Mouse (Mus musculus): ENCODE data around the gene Prpf8. TPM values are rescaled to one million over a fixed set of nuclear protein-coding genes. Genes with fewer than 3 reads are reported as not detected.

Prpf8 gene
- polyA plus RNA-seq, 1 experiment = 148 TPM

GRCm38 (mm10) chr11:75532340-75533277 lies 46.0 kb downstream of the Prpf8 start:
- WGBS = 2% methylated on average over 38 of the region's 38 CpGs
- TF ChIP-seq POLR2A (IDR thresholded peaks at IDR 0.05; ENCODE audit: insufficient read depth, low read depth, low read length) (no peak), CTCF (IDR thresholded peaks at IDR 0.05; ENCODE audit: insufficient read depth, low read depth, low read length) (no peak)
- peak overlapping the region; percentile 75 for H3K4me3 ChIP-seq (ENCODE audit: insufficient read depth, low read depth, low read length)
- peak overlapping the region; percentile 80 for H3K27ac ChIP-seq (ENCODE audit: insufficient read depth, low read depth, low read length)
- H3K4me1 ChIP-seq (ENCODE audit: control insufficient read depth, insufficient read depth, low read length) = peaks cover 22% of the 10 kb centered on the region

DNA sequence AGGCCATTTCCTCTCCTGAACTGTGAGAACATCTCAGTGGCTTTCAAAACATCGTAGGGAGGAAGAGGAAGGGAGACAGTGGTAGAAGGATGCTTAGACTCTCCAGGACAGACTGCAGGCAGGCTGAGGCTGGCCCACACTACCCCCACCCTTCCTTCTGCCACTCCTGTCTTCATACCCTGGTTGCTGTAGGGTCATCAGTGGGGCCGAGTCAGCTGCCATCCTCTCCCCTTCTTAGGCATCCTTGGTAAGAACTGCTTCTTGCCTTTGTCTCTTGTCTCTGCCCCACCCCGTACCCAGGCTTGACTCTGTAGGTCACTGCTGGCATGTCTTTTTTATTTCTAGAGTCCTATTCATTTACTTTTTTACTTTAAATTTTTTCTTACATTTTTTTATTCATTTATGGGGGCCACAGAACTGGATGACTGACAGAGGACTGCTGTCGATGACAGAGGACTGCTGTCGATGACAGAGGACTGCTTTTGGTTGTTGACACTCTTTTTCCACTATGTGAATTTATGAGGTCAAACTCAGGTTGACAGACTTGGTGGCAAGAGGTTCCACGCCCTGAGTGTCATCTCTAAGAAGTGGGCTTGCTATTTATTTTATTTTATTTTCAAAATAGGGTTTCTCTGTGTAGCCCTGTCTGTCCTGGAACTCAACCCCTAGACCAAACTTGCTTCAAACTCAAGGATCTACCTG lies 46.8 kb downstream of the Prpf8 start:
- H3K4me1 ChIP-seq (ENCODE audit: control insufficient read depth, insufficient read depth, low read length) = peaks cover 30% of the 10 kb centered on the region
- H3K27ac ChIP-seq (ENCODE audit: insufficient read depth, low read depth, low read length) = peak overlapping the region; percentile 80
- TF ChIP-seq POLR2A (IDR thresholded peaks at IDR 0.05; ENCODE audit: insufficient read depth, low read depth, low read length) = no peak
- TF ChIP-seq CTCF (IDR thresholded peaks at IDR 0.05; ENCODE audit: insufficient read depth, low read depth, low read length) = no peak
- WGBS = 64% methylated on average over 6 of the region's 6 CpGs
- peak overlapping the region; percentile 75 for H3K4me3 ChIP-seq (ENCODE audit: insufficient read depth, low read depth, low read length)

DNA sequence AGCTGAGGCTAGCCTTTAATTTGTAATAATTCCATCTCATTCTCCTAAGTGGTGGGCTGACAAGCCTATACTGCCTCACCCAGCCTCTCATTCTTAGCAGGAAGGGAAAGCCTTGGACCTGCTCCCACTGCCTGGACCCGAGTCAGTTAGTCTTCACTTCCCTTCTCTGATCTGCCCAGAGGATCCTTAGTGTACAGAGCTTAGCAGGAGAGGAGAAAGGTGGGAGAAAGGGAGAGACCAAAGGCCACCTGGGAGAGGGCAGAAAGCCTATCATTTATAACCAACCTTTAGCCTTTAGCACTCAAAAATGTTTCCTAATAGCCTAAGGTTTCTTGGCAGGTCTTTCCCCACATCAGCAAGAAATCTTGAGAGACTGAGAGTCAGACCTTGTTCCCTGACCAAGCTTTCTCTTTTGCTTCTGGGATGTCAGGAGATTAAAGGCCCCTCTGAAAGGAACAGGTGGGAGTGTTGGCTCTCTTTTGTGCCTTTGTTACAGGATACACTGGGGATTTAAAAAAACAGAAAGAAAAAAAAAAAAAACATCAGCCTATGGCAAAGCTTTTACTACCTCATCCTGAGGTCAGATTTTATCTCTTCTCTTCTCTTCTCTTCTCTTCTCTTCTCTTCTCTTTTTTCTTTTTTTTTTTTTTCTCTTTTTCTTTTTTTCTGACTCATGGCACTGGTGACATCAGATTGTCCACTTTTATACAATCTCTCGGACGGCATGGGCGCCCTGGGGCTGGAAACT lies 47.8 kb downstream of the Prpf8 start:
- H3K4me3 ChIP-seq (ENCODE audit: insufficient read depth, low read depth, low read length) = no peak overlapping the region
- H3K27ac ChIP-seq (ENCODE audit: insufficient read depth, low read depth, low read length) = peak overlapping the region; percentile 36; the same call in 1 of the 2 replicates
- WGBS = 59% methylated on average over 4 of the region's 4 CpGs
- H3K4me1 ChIP-seq (ENCODE audit: control insufficient read depth, insufficient read depth, low read length) = peaks cover 31% of the 10 kb centered on the region
- TF ChIP-seq CTCF (IDR thresholded peaks at IDR 0.05; ENCODE audit: insufficient read depth, low read depth, low read length) (no peak), POLR2A (IDR thresholded peaks at IDR 0.05; ENCODE audit: insufficient read depth, low read depth, low read length) (no peak)

- WGBS = 70% methylated on average over 13 of the region's 13 CpGs
- Histone ChIP-seq H3K4me1 (ENCODE audit: control insufficient read depth, insufficient read depth, low read length) (peaks cover 34% of the 10 kb centered on the region), H3K4me3 (ENCODE audit: insufficient read depth, low read depth, low read length) (no peak overlapping the region), H3K27ac (ENCODE audit: insufficient read depth, low read depth, low read length) (no peak overlapping the region)
- no peak for TF ChIP-seq POLR2A (IDR thresholded peaks at IDR 0.05; ENCODE audit: insufficient read depth, low read depth, low read length)
- TF ChIP-seq CTCF (IDR thresholded peaks at IDR 0.05; ENCODE audit: insufficient read depth, low read depth, low read length) = no peak
These were observed 48.6 kb downstream of the Prpf8 start for GRCm38 (mm10) chr11:75535106-75535795.

GRCm38 (mm10) chr11:75536255-75537024 lies 49.8 kb downstream of the Prpf8 start:
- H3K4me1 ChIP-seq (ENCODE audit: control insufficient read depth, insufficient read depth, low read length) = peaks cover 41% of the 10 kb centered on the region
- no peak overlapping the region for H3K27ac ChIP-seq (ENCODE audit: insufficient read depth, low read depth, low read length)
- H3K4me3 ChIP-seq (ENCODE audit: insufficient read depth, low read depth, low read length) = no peak overlapping the region
- 87% methylated on average over 12 of the region's 12 CpGs for WGBS
- no peak for TF ChIP-seq POLR2A (IDR thresholded peaks at IDR 0.05; ENCODE audit: insufficient read depth, low read depth, low read length)
- no peak for TF ChIP-seq CTCF (IDR thresholded peaks at IDR 0.05; ENCODE audit: insufficient read depth, low read depth, low read length)

GRCm38 (mm10) chr11:75537025-75537414 lies 50.4 kb downstream of the Prpf8 start:
- WGBS = 83% methylated on average over 8 of the region's 8 CpGs
- peaks cover 41% of the 10 kb centered on the region for H3K4me1 ChIP-seq (ENCODE audit: control insufficient read depth, insufficient read depth, low read length)
- no peak overlapping the region for H3K4me3 ChIP-seq (ENCODE audit: insufficient read depth, low read depth, low read length)
- H3K27ac ChIP-seq (ENCODE audit: insufficient read depth, low read depth, low read length) = 0 out of 2 replicates have a peak overlapping the region, but pooled peaks have one; percentile 74
- TF ChIP-seq CTCF (IDR thresholded peaks at IDR 0.05; ENCODE audit: insufficient read depth, low read depth, low read length) = no peak
- no peak for TF ChIP-seq POLR2A (IDR thresholded peaks at IDR 0.05; ENCODE audit: insufficient read depth, low read depth, low read length)

DNA sequence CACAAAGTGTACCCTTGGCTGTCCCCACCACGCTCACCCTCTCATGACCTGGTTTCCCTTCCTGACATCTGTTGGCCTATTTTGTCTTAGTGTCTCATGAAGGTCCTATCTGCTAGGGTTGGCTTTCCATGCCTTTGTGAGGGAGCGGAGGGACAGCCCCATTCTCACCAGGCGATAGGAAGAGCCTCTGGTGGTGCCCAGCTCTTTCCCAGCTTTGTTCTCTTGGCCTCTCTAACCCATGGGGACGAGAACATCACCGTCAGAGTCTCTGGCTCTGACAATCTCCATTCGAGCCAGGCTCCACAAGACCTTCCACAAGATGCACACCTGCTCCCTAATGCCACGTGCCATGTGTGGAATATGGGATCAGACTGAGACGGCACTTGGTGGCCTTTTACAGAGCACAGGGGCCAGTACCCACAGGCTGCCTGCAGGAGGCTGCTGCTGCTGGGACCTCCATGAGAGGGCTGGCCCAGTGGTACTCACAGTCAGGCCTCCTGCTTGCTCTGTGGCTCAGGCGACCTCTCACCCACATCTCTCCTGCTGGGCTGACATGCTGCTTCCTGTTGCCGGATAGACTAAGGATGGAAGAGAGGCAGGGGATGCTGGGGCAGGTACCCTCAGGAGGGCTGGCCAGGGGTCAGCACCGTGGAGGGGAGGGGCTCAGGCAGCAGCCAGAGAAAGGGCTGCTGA lies 51.0 kb downstream of the Prpf8 start:
- Histone ChIP-seq H3K4me3 (ENCODE audit: insufficient read depth, low read depth, low read length) (no peak overlapping the region), H3K27ac (ENCODE audit: insufficient read depth, low read depth, low read length) (peak overlapping the region; percentile 74), H3K4me1 (ENCODE audit: control insufficient read depth, insufficient read depth, low read length) (peaks cover 41% of the 10 kb centered on the region)
- 52% methylated on average over 11 of the region's 11 CpGs for WGBS
- TF ChIP-seq POLR2A (IDR thresholded peaks at IDR 0.05; ENCODE audit: insufficient read depth, low read depth, low read length) = no peak
- TF ChIP-seq CTCF (IDR thresholded peaks at IDR 0.05; ENCODE audit: insufficient read depth, low read depth, low read length) = no peak

Measured in olfactory bulb, adult 2 months (tissue).